Mouse (Mus musculus): ENCODE results near the gene Proz.

DNA sequence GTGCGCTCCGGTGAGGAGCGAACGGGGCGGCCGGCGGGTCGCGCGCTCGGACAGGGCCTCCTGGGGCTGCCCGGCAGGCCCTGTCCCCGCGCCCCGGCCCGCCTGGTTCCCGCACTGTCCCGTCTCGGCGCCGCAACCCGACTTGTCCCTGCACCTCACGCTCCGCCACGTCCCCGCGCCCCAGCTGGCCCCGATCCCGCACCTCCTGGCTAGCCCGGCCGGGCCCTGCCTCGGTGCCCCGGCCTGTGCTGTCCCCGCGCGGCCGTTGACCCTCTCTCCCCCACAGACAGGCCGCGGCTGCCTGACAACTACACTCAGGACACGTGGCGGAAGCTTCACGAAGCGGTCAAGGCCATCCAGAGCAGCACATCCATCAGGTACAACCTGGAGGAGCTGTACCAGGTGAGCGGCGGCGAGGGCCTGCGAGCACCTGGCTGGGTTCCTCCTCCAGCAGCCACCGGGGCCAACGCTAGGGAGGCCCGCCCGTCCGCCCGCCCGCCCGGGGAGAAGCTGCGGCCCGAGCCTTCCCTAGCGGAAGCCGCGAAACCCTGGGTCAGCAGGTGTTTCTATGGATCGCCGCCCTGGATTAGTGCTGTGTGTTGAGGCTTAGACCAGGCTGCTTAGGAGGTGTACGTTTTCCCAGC is 45.3 kb downstream of the Proz start:
- no peak for TF ChIP-seq POLR2A (IDR thresholded peaks at IDR 0.05; ENCODE audit: control insufficient read depth, low read depth, low read length)
- TF ChIP-seq CTCF (IDR thresholded peaks at IDR 0.05; ENCODE audit: control insufficient read depth, insufficient read depth, insufficient replicate concordance, low read depth, low read length), result no peak

All from testis, adult 2 months (tissue).